Mouse (Mus musculus): ENCODE measurements around the gene Snx17. TPM values are rescaled to one million over a fixed set of nuclear protein-coding genes. Genes with fewer than 3 reads are reported as not detected.
"Not testable (repeated sequence)": the region's sequence is repeated elsewhere in the genome, so short reads cannot be mapped to it uniquely, and the experiment has no call there.

Gene Snx17
- polyA plus RNA-seq, 1 experiment, result 138 TPM

GRCm38 (mm10) chr5:31204421-31204820 lies 11.4 kb downstream of the Snx17 start:
- Histone ChIP-seq H3K27me3 (ENCODE audit: control insufficient read depth, insufficient read depth, insufficient read length) (no peaks in the 10 kb centered on the region), H3ac (ENCODE audit: control insufficient read depth, insufficient read length) (no peak overlapping the region), H3K36me3 (ENCODE audit: control insufficient read depth, insufficient read depth) (peaks cover 32% of the 10 kb centered on the region), H3K79me2 (ENCODE audit: control insufficient read depth, insufficient read depth) (peaks cover 25% of the 10 kb centered on the region), H3K4me2 (ENCODE audit: low read depth) (no peak overlapping the region), H3K4me3 (no peak overlapping the region)
- TF ChIP-seq POLR2AphosphoS2 (IDR thresholded peaks at IDR 0.05; ENCODE audit: insufficient read length, low read depth) (no peak), TCF12 (IDR thresholded peaks at IDR 0.05; ENCODE audit: insufficient read depth, poor library complexity, severe bottlenecking) (no peak), REST (IDR thresholded peaks at IDR 0.05; ENCODE audit: insufficient read depth, insufficient read length) (no peak), POLR2A (IDR thresholded peaks at IDR 0.05; ENCODE audit: insufficient read length, low read depth) (no peak), CEBPB (IDR thresholded peaks at IDR 0.05; ENCODE audit: insufficient read depth, poor library complexity, severe bottlenecking) (no peak)

GRCm38 (mm10) chr5:31216554-31216953 lies 23.5 kb downstream of the Snx17 start:
- H3K4me2 ChIP-seq (ENCODE audit: low read depth); H3K27me3 ChIP-seq (ENCODE audit: control insufficient read depth, insufficient read depth, insufficient read length); H3K36me3 ChIP-seq (ENCODE audit: control insufficient read depth, insufficient read depth); H3K4me3 ChIP-seq; H3ac ChIP-seq (ENCODE audit: control insufficient read depth, insufficient read length): not testable (repeated sequence)
- peaks cover 86% of the 10 kb centered on the region for H3K79me2 ChIP-seq (ENCODE audit: control insufficient read depth, insufficient read depth)

GRCm38 (mm10) chr5:31218294-31218693 lies 25.3 kb downstream of the Snx17 start:
- Histone ChIP-seq H3K79me2 (ENCODE audit: control insufficient read depth, insufficient read depth) (peaks cover 69% of the 10 kb centered on the region), H3K27me3 (ENCODE audit: control insufficient read depth, insufficient read depth, insufficient read length) (no peaks in the 10 kb centered on the region), H3ac (ENCODE audit: control insufficient read depth, insufficient read length) (no peak overlapping the region), H3K4me3 (no peak overlapping the region), H3K4me2 (ENCODE audit: low read depth) (peak overlapping the region; percentile 82), H3K36me3 (ENCODE audit: control insufficient read depth, insufficient read depth) (no peaks in the 10 kb centered on the region)
- TF ChIP-seq POLR2A (IDR thresholded peaks at IDR 0.05; ENCODE audit: insufficient read length, low read depth) (no peak), TCF12 (IDR thresholded peaks at IDR 0.05; ENCODE audit: insufficient read depth, poor library complexity, severe bottlenecking) (no peak), MYOD1 (IDR thresholded peaks at IDR 0.05; ENCODE audit: control insufficient read depth in 1 of 3, insufficient read length in 2 of 3, low read depth in 2 of 3) (no peak), MAX (IDR thresholded peaks at IDR 0.05; ENCODE audit: low read depth) (no peak), USF1 (IDR thresholded peaks at IDR 0.05; ENCODE audit: low read depth) (no peak)

- peaks cover 62% of the 10 kb centered on the region for H3K79me2 ChIP-seq (ENCODE audit: control insufficient read depth, insufficient read depth)
- H3ac ChIP-seq (ENCODE audit: control insufficient read depth, insufficient read length), result no peak overlapping the region
- H3K4me3 ChIP-seq, result peak overlapping the region; percentile 90
- H3K27me3 ChIP-seq (ENCODE audit: control insufficient read depth, insufficient read depth, insufficient read length), result no peaks in the 10 kb centered on the region
- TF ChIP-seq MAX (IDR thresholded peaks at IDR 0.05; ENCODE audit: low read depth), result no peak
- TF ChIP-seq USF1 (IDR thresholded peaks at IDR 0.05; ENCODE audit: low read depth), result no peak
- no peak for TF ChIP-seq SRF (IDR thresholded peaks at IDR 0.05; ENCODE audit: control insufficient read depth, insufficient read length, low read depth)
- no peak for TF ChIP-seq E2F4 (IDR thresholded peaks at IDR 0.05; ENCODE audit: insufficient read depth)
- no peaks in the 10 kb centered on the region for H3K36me3 ChIP-seq (ENCODE audit: control insufficient read depth, insufficient read depth)
- H3K4me2 ChIP-seq (ENCODE audit: low read depth), result peak overlapping the region; percentile 82
Observed at GRCm38 (mm10) chr5:31219070-31219469, 26.0 kb downstream of the Snx17 start.

GRCm38 (mm10) chr5:31219474-31219873 lies 26.4 kb downstream of the Snx17 start:
- Histone ChIP-seq H3K27me3 (ENCODE audit: control insufficient read depth, insufficient read depth, insufficient read length) (no peaks in the 10 kb centered on the region), H3K4me2 (ENCODE audit: low read depth) (peak overlapping the region; percentile 82), H3K79me2 (ENCODE audit: control insufficient read depth, insufficient read depth) (peaks cover 58% of the 10 kb centered on the region), H3ac (ENCODE audit: control insufficient read depth, insufficient read length) (peak overlapping the region; percentile 32), H3K36me3 (ENCODE audit: control insufficient read depth, insufficient read depth) (no peaks in the 10 kb centered on the region), H3K4me3 (peak overlapping the region; percentile 90)
- TF ChIP-seq E2F4 (IDR thresholded peaks at IDR 0.05; ENCODE audit: insufficient read depth) (no peak), MYOG (IDR thresholded peaks at IDR 0.05; ENCODE audit: control insufficient read depth in 1 of 3, insufficient read depth in 1 of 3, insufficient read length in 2 of 3, low read depth in 2 of 3) (no peak), SRF (IDR thresholded peaks at IDR 0.05; ENCODE audit: control insufficient read depth, insufficient read length, low read depth) (no peak), CEBPB (IDR thresholded peaks at IDR 0.05; ENCODE audit: insufficient read depth, poor library complexity, severe bottlenecking) (no peak), USF1 (IDR thresholded peaks at IDR 0.05; ENCODE audit: low read depth) (no peak), MYOD1 (IDR thresholded peaks at IDR 0.05; ENCODE audit: control insufficient read depth in 1 of 3, insufficient read length in 2 of 3, low read depth in 2 of 3) (no peak), TCF12 (IDR thresholded peaks at IDR 0.05; ENCODE audit: insufficient read depth, poor library complexity, severe bottlenecking) (no peak)

- peak overlapping the region; percentile 82 for H3K4me2 ChIP-seq (ENCODE audit: low read depth)
- no peaks in the 10 kb centered on the region for H3K36me3 ChIP-seq (ENCODE audit: control insufficient read depth, insufficient read depth)
- H3ac ChIP-seq (ENCODE audit: control insufficient read depth, insufficient read length), result peak overlapping the region; percentile 32
- no peaks in the 10 kb centered on the region for H3K27me3 ChIP-seq (ENCODE audit: control insufficient read depth, insufficient read depth, insufficient read length)
- TF ChIP-seq CEBPB (IDR thresholded peaks at IDR 0.05; ENCODE audit: insufficient read depth, poor library complexity, severe bottlenecking), result no peak
- no peak for TF ChIP-seq POLR2AphosphoS2 (IDR thresholded peaks at IDR 0.05; ENCODE audit: insufficient read length, low read depth)
- no peak for TF ChIP-seq REST (IDR thresholded peaks at IDR 0.05; ENCODE audit: insufficient read depth, insufficient read length)
- TF ChIP-seq POLR2A (IDR thresholded peaks at IDR 0.05; ENCODE audit: insufficient read length, low read depth), result no peak
- TF ChIP-seq MAX (IDR thresholded peaks at IDR 0.05; ENCODE audit: low read depth), result no peak
- TF ChIP-seq MYOD1 (IDR thresholded peaks at IDR 0.05; ENCODE audit: control insufficient read depth in 1 of 3, insufficient read length in 2 of 3, low read depth in 2 of 3), result no peak
- TF ChIP-seq MYOG (IDR thresholded peaks at IDR 0.05; ENCODE audit: control insufficient read depth in 1 of 3, insufficient read depth in 1 of 3, insufficient read length in 2 of 3, low read depth in 2 of 3), result no peak
- TF ChIP-seq USF1 (IDR thresholded peaks at IDR 0.05; ENCODE audit: low read depth), result no peak
- no peak for TF ChIP-seq TCF12 (IDR thresholded peaks at IDR 0.05; ENCODE audit: insufficient read depth, poor library complexity, severe bottlenecking)
- peaks cover 53% of the 10 kb centered on the region for H3K79me2 ChIP-seq (ENCODE audit: control insufficient read depth, insufficient read depth)
- H3K4me3 ChIP-seq, result peak overlapping the region; percentile 90
Observed at GRCm38 (mm10) chr5:31219911-31220447, 27.0 kb downstream of the Snx17 start.

Data from myocyte (in vitro differentiated cells).